Mouse (Mus musculus): ENCODE measurements around the gene Nudt1. TPM values are rescaled to one million over a fixed set of nuclear protein-coding genes. Genes with fewer than 3 reads are reported as not detected.

The Nudt1 gene
- polyA plus RNA-seq, 1 experiment from 2014 or later: 17.9 TPM

- no peak for DNase-seq (ENCODE audit: low spot score)
- Histone ChIP-seq H3K27ac (ENCODE audit: low read length) (no peak overlapping the region), H3K36me3 (ENCODE audit: insufficient read depth, low read length) (no peaks in the 10 kb centered on the region), H3K9ac (replicated peaks; ENCODE audit: low read depth) (no peak overlapping the region), H3K4me3 (ENCODE audit: low read depth, low read length) (no peak overlapping the region), H3K27me3 (replicated peaks; ENCODE audit: insufficient read depth, low read length) (no peaks in the 10 kb centered on the region), H3K4me1 (ENCODE audit: insufficient read depth, low read depth, low read length) (peaks cover 3% of the 10 kb centered on the region; the same call in 1 of the 2 replicates), H3K9me3 (ENCODE audit: low read length) (no peaks in the 10 kb centered on the region), H3K4me2 (replicated peaks; ENCODE audit: low read depth, low read length) (no peak overlapping the region)
- no peak for TF ChIP-seq CTCF (IDR thresholded peaks at IDR 0.05)
- no peak for TF ChIP-seq EP300 (IDR thresholded peaks at IDR 0.05)
- WGBS: 85% methylated on average over 4 of the region's 4 CpGs
- no peak for ATAC-seq
Measured at GRCm38 (mm10) chr5:140375249-140375829, 53.9 kb downstream of the Nudt1 start.

- H3K9ac ChIP-seq (replicated peaks; ENCODE audit: low read depth): no peak overlapping the region
- no peaks in the 10 kb centered on the region for H3K4me1 ChIP-seq (ENCODE audit: insufficient read depth, low read depth, low read length)
- H3K4me2 ChIP-seq (replicated peaks; ENCODE audit: low read depth, low read length): no peak overlapping the region
- WGBS: 75% methylated on average over 6 of the region's 6 CpGs
- no peak for TF ChIP-seq EP300 (IDR thresholded peaks at IDR 0.05)
- TF ChIP-seq CTCF (IDR thresholded peaks at IDR 0.05): no peak
- no peaks in the 10 kb centered on the region for H3K9me3 ChIP-seq (ENCODE audit: low read length)
- H3K27ac ChIP-seq (ENCODE audit: low read length): no peak overlapping the region
- H3K27me3 ChIP-seq (replicated peaks; ENCODE audit: insufficient read depth, low read length): no peaks in the 10 kb centered on the region
- no peaks in the 10 kb centered on the region for H3K36me3 ChIP-seq (ENCODE audit: insufficient read depth, low read length)
- DNase-seq (ENCODE audit: low spot score): no peak
- H3K4me3 ChIP-seq (ENCODE audit: low read depth, low read length): no peak overlapping the region
- no peak for ATAC-seq
Measured at GRCm38 (mm10) chr5:140378121-140378853, 56.8 kb downstream of the Nudt1 start.

GRCm38 (mm10) chr5:140379299-140379698 lies 57.8 kb downstream of the Nudt1 start:
- Histone ChIP-seq H3K9ac (replicated peaks; ENCODE audit: low read depth) (no peak overlapping the region), H3K27me3 (replicated peaks; ENCODE audit: insufficient read depth, low read length) (no peaks in the 10 kb centered on the region), H3K4me1 (ENCODE audit: insufficient read depth, low read depth, low read length) (no peaks in the 10 kb centered on the region), H3K36me3 (ENCODE audit: insufficient read depth, low read length) (no peaks in the 10 kb centered on the region), H3K27ac (ENCODE audit: low read length) (no peak overlapping the region), H3K9me3 (ENCODE audit: low read length) (no peaks in the 10 kb centered on the region), H3K4me3 (ENCODE audit: low read depth, low read length) (no peak overlapping the region), H3K4me2 (replicated peaks; ENCODE audit: low read depth, low read length) (no peak overlapping the region)
- ATAC-seq (no peak), DNase-seq (ENCODE audit: low spot score) (peak; percentile 11)
- 80% methylated on average over 6 of the region's 6 CpGs for WGBS
- TF ChIP-seq EP300 (IDR thresholded peaks at IDR 0.05) (no peak), CTCF (IDR thresholded peaks at IDR 0.05) (no peak)

GRCm38 (mm10) chr5:140381156-140381555 lies 59.7 kb downstream of the Nudt1 start:
- Histone ChIP-seq H3K27ac (ENCODE audit: low read length) (peak overlapping the region; percentile 40), H3K9me3 (ENCODE audit: low read length) (no peaks in the 10 kb centered on the region), H3K36me3 (ENCODE audit: insufficient read depth, low read length) (no peaks in the 10 kb centered on the region), H3K4me2 (replicated peaks; ENCODE audit: low read depth, low read length) (no peak overlapping the region), H3K27me3 (replicated peaks; ENCODE audit: insufficient read depth, low read length) (no peaks in the 10 kb centered on the region), H3K9ac (replicated peaks; ENCODE audit: low read depth) (no peak overlapping the region), H3K4me1 (ENCODE audit: insufficient read depth, low read depth, low read length) (no peaks in the 10 kb centered on the region), H3K4me3 (ENCODE audit: low read depth, low read length) (no peak overlapping the region)
- DNase-seq (ENCODE audit: low spot score) (peak; percentile 76), ATAC-seq (peak; percentile 63)
- TF ChIP-seq CTCF (IDR thresholded peaks at IDR 0.05) (no peak), EP300 (IDR thresholded peaks at IDR 0.05) (no peak)
- WGBS: 67% methylated on average over 7 of the region's 7 CpGs

GRCm38 (mm10) chr5:140382688-140383087 lies 61.2 kb downstream of the Nudt1 start:
- no peaks in the 10 kb centered on the region for H3K4me1 ChIP-seq (ENCODE audit: insufficient read depth, low read depth, low read length)
- no peak overlapping the region for H3K9ac ChIP-seq (replicated peaks; ENCODE audit: low read depth)
- H3K4me2 ChIP-seq (replicated peaks; ENCODE audit: low read depth, low read length): no peak overlapping the region
- ATAC-seq (no peak), DNase-seq (ENCODE audit: low spot score) (no peak)
- TF ChIP-seq CTCF (IDR thresholded peaks at IDR 0.05): no peak
- no peak for TF ChIP-seq EP300 (IDR thresholded peaks at IDR 0.05)
- no peak overlapping the region for H3K4me3 ChIP-seq (ENCODE audit: low read depth, low read length)
- H3K9me3 ChIP-seq (ENCODE audit: low read length): no peaks in the 10 kb centered on the region
- H3K27ac ChIP-seq (ENCODE audit: low read length): no peak overlapping the region
- 85% methylated on average over 6 of the region's 6 CpGs for WGBS
- H3K27me3 ChIP-seq (replicated peaks; ENCODE audit: insufficient read depth, low read length): no peaks in the 10 kb centered on the region
- H3K36me3 ChIP-seq (ENCODE audit: insufficient read depth, low read length): no peaks in the 10 kb centered on the region

GRCm38 (mm10) chr5:140383559-140383958 lies 62.1 kb downstream of the Nudt1 start:
- H3K4me3 ChIP-seq (ENCODE audit: low read depth, low read length): no peak overlapping the region
- DNase-seq (ENCODE audit: low spot score): peak; percentile 66
- no peak overlapping the region for H3K4me2 ChIP-seq (replicated peaks; ENCODE audit: low read depth, low read length)
- no peaks in the 10 kb centered on the region for H3K36me3 ChIP-seq (ENCODE audit: insufficient read depth, low read length)
- no peaks in the 10 kb centered on the region for H3K9me3 ChIP-seq (ENCODE audit: low read length)
- ATAC-seq: peak; percentile 80
- peaks cover 8% of the 10 kb centered on the region; the same call in 1 of the 2 replicates for H3K4me1 ChIP-seq (ENCODE audit: insufficient read depth, low read depth, low read length)
- no peaks in the 10 kb centered on the region for H3K27me3 ChIP-seq (replicated peaks; ENCODE audit: insufficient read depth, low read length)
- peak overlapping the region; percentile 49; the same call in 1 of the 2 replicates for H3K27ac ChIP-seq (ENCODE audit: low read length)
- no peak overlapping the region for H3K9ac ChIP-seq (replicated peaks; ENCODE audit: low read depth)
- 20% methylated on average over 7 of the region's 7 CpGs for WGBS
- TF ChIP-seq EP300 (IDR thresholded peaks at IDR 0.05): no peak
- TF ChIP-seq CTCF (IDR thresholded peaks at IDR 0.05): no peak

All from lung, postnatal 0 days (tissue).